Mouse (Mus musculus) right cerebral cortex, adult 18-20 months (tissue): ENCODE measurements around the gene Cacna1i.

ENCODE experiments used
- DNase-seq: peaks from one replicate; pipeline ENCODE4 v3.0.0; 2022; ENCODE audit warnings: mixed read lengths

Cacna1i gene

DNA sequence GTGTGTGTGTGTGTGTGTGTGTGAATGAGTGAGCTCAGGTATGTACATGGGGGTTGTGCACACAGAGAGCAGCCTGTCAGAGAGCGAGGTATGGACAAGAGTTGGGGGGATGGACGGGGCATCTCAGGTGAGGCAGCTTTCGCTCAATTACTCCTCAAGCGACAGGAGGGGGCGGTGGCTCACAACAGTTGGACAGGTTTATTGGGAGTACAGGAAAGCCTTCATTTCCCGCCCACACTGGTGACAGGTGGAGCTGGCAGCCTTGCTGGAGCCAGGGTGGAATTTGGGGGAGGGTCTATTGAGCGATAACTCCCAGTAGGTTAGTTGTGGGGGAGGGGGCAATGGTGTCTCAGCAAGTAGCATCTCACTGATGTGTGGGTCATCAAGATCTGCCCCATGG lies 48.2 kb downstream of the Cacna1i start:
- DNase-seq, result no peak

DNA sequence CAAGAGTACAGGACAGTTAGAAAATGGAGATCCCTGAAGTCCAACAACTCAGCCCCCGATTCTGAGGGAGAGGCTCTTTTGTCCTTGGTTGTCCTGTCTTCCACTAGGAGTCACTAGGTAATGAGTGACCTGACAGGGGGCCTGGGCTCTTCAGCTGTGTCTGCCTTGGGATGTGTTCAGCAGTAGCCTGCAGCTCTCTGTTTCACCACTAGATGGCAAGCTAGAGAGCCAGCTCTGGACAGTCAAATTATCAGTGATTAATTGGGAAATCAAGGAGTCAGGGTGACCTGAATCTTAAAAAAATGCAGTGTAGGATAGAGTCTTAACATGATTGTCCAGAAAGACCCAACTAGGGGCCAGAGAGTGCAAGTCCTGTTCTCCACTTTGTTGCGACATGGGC lies 53.3 kb downstream of the Cacna1i start:
- DNase-seq, result no peak

- no peak for DNase-seq
Observed at GRCm38 (mm10) chr15:80342394-80342793, 55.4 kb downstream of the Cacna1i start.

DNA sequence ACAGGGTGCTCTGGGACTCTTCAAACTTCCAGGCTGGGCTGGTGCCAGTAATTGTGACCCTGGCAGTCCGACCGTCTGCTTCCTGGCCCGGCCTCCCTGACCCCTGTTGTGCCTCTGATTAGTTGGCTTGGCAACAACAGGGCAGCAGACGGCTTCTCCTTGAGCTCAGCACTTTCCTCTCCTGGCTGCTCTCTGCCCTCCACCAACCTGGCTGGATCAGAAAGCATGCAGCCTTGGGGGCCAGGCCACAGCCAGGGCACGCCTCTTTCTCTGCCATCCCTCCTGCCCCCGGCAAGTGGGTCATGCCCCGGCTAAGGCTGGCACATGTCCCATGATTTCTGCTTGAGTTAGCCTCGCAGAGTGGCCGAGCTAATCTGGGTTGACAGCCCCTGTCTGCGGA lies 56.0 kb downstream of the Cacna1i start:
- DNase-seq, result no peak

GRCm38 (mm10) chr15:80343731-80344130 lies 56.7 kb downstream of the Cacna1i start:
- DNase-seq, result no peak

DNA sequence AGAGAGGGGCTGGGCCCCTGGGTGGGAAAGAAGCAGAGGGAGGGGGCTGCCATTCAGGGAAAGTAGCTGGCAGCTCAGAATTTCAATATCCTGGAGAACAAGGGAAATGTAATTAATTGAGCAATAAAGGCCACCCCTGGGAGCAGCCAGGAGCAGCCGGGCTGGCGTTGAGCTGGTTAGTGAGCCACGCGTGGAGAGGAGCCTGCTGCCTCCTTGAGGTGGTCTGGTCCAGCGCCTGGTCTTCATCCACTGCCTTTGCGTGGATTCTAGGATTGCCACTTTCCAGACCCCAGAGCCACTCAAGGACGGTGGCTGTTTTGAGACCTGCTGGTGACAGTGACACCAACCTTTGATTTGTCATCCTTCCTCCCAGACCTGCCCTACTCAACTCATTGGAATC lies 59.5 kb downstream of the Cacna1i start:
- no peak for DNase-seq

GRCm38 (mm10) chr15:80350431-80350830 lies 63.4 kb downstream of the Cacna1i start:
- no peak for DNase-seq

DNA sequence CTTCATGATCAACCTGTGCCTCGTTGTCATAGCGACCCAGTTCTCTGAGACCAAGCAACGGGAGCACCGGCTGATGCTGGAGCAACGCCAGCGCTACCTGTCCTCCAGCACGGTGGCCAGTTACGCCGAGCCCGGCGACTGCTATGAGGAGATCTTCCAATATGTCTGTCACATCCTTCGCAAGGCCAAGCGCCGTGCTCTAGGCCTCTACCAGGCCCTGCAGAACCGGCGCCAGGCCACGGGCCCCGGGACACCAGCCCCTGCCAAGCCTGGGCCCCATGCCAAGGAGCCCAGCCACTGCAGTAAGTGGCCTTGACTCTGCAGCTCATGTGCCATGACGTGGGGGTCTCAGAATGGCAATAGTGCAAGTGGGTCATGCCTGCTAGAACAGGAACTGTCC lies 71.8 kb downstream of the Cacna1i start:
- no peak for DNase-seq

GRCm38 (mm10) chr15:80361780-80362508 lies 74.9 kb downstream of the Cacna1i start:
- DNase-seq, result no peak

DNA sequence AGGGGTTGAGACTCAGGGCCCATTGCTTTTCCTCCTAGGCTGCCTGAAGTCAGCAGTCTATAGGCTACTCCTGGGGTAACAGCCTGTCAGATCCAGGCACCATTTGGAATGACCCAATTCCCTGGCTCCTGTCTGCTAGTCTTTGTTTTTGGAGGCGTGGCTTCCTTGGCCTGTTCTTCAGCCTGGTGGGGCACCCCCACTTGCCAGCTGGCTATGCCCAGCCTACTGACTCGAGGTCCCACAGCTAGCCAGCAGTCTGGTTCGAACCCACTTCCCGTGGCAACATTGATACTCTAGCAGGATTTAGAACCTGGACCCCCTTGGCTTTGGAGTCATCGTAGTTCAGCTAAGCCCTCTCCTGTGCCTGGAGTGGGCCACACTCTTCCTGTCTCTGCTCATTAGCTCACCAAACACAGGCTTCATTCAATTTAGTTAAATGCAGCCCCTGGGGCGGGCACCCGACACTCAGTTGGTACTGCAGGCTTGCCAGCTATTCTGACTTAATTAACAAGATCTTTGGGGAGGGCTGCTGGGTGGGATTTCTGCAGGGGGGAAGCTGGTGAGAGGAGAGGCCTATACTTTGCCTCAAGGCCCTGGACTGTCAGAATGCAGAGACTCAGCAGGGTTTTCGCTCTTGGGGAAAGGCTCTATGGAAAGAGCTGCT lies 75.6 kb downstream of the Cacna1i start:
- DNase-seq, result no peak

DNA sequence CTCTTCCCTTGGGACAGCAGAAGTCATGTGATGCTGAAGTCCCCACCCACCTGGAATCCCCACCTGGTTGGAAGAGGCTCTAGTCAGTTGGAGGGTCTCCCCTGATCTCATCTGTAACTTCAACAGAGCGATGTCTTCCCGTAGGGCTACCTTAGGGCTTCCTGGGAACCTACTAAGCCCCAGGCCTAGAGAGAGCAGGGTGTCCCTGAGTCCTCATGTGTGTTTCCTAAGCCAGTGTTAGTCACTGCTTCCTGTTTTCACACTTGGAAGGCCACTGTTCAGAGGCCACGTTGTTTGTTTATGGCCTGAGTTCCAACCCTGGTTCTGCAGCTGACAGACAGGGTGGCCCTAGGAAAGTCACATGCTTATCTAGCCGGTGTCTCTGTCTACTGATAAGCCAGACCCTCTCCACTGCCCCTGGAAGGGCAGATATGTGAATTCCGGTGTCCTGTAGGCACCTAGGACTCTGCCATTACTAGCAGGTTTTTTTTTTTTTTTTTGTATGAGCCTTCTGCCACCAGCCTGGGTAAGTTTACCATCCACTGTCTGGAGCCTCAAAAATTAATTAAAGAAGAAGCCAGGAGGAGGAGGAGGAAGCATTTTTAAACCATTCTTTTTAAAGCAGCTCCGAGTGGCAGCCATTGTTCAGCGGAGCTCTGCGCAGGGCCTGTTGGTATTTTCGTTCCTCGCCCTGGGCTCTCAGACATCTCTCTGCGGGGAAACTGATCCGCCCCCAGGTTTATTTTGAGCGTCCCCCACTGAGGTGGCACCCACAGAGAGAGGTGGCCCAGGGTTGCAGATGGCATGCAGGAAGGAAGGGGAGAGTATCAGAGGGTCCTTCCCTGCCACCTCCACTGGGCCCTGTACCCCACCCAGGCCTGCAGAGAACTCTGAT lies 77.0 kb downstream of the Cacna1i start:
- DNase-seq, result peak; percentile 61

- DNase-seq, result peak; percentile 27
Observed at GRCm38 (mm10) chr15:80366899-80367298, 79.9 kb downstream of the Cacna1i start.

DNA sequence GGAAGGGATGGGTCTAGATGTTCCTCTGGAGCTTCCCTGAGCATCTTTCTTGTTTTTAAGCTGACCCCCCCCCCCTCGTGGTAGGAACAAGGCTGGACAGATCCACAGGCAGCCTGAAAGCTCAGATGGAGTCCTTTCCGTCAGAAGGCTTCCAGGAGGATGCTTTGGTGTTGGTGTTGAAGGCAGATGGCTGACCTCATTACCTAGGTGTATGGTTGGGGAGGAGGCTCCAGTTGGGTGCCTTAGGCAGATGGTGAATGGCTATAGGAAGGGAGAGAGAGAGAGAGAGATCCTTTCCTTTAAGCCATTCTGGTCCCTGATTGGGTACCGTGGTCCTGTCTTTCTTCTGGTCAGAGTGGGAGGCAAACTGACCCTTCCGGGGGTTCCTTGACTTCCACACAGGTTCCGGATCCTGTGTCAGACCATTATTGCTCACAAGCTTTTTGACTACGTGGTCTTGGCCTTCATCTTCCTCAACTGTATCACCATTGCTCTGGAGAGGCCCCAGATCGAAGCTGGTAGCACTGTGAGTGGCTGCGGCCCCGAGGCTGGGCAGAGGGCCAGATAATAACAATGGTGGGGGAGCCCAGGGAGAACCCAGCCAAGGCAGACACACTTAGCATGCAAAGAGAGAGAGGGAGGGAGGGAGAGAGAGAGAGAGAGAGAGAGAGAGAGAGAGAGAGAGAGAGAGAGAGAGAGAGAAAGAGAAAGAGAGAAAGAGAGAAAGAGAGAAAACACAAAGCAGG lies 86.4 kb downstream of the Cacna1i start:
- no peak for DNase-seq

GRCm38 (mm10) chr15:80374854-80375253 lies 87.8 kb downstream of the Cacna1i start:
- DNase-seq, result no peak

GRCm38 (mm10) chr15:80387185-80387584 lies 100.1 kb downstream of the Cacna1i start:
- no peak for DNase-seq

DNA sequence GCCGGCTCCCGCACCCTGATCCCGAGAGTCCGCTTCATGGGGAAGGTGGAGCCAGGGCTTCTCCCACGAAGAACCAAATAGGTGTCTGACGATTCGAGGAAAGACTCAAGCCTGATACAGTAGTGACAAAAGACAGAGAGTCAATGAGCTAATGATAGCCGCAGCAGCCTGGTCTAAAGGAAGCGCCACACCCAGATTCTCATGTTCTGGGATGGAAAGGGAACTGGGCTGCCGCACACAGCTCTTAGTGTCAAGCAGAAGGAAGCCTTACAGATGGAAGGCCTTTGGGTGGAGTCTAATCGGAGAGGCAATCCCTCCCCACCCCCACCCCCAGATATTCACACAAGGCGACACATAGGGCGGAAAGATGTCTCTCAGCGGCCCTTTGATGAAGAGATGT lies 104.8 kb downstream of the Cacna1i start:
- DNase-seq, result no peak

DNA sequence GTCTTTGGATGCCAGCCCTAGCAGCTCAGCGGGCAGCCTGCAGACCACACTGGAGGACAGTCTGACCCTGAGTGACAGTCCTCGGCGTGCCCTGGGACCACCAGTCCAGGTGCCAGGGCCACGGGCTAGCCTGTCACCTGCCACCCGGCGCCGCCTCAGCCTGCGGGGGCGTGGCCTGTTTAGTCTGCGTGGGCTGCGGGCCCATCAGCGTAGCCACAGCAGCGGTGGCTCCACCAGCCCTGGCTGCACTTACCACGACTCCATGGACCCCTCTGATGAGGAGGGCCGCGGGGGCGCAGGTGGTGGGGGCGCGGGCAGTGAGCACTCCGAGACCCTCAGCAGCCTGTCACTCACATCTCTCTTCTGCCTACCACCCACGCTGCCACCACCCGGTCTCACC lies 108.0 kb downstream of the Cacna1i start:
- DNase-seq, result no peak

DNA sequence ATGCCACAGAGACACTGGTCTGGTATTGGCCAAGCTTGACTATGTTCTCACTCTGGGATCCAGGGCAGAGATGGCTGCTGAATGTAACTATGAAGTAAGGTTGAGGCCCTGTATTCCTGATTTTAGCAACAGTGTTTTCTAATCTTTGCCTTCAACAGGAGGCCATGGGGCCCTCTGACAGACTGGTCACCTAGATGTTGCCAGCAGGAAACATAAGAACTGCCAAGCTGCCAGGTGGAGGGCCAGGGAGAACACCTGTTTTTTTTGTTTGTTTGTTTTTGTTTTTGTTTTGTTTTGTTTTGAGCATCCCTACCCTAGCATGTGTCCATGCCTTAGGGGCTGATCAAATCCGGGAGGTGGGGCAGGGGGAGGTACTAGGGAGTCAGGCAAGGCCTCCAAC lies 112.4 kb downstream of the Cacna1i start:
- DNase-seq, result no peak

DNA sequence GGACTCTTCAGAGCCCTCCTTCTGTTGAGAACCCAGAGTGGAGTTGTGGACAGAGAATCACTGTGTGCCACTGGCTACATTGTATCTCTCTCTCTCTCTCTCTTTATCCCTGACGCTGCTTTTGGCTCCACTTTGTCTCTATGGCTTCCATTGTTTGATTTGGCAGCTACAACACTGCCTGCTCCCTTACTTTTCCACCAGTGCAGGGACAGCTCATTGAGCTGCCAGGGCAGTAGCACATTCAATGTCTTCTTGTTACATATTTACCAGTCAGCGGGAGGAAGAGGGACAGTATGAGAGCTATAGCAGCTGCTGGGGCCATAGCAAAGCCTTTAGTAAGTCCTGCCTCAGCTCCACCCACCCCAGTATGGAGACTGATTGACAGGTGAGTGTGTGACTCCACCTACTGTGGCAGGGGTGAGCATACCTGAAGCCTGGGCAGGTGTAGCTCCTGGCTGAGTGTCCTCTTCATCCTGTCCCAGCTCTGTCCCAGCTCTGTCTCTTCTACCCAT lies 114.4 kb downstream of the Cacna1i start:
- DNase-seq, result no peak

DNA sequence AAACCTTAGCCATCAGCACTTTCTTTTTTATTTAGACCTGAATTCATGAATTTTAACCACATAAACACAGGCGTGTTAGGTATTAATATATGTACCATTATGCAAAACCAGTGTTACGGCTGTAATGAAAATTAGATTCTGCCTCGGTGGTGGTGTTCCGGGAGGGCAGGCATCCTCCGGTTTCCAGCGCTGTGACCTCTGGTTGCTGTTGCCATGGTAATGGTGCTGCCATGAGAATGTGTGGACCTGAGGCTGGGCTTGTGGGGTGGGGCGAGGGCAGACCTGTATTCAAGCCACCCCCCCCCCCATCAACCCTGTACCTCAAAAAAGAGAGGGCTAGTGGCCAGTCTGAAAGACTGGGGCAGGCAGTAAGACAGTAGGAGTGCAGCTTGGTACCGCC lies 114.9 kb downstream of the Cacna1i start:
- DNase-seq, result no peak

- no peak for DNase-seq
Observed at GRCm38 (mm10) chr15:80407873-80408272, 120.8 kb downstream of the Cacna1i start.

- DNase-seq, result no peak
Observed at GRCm38 (mm10) chr15:80410661-80411060, 123.6 kb downstream of the Cacna1i start.

DNA sequence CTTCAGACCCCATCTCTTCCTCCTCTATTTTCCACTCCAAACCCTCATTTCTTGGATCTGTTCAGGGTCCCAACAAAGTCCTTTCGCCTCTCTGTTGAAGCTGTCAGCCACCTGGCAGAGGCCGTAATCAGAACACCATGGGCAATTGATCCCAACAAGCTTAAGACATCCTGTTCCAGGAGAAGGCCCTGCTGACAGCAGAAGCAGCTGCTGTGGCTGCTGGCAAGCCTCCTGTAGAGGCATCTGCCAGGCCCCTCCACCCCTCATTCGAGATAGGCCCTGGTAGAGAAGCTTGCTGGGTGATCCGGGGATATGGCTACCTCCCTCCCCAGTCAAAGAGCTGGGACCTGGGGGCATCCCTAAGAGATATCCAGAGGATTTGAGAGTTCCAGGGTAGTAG lies 126.0 kb downstream of the Cacna1i start:
- no peak for DNase-seq
